Mouse (Mus musculus) heart, embryonic 10.5 days (tissue): ENCODE results near the gene Edf1. TPM values are rescaled to one million over a fixed set of nuclear protein-coding genes. Genes with fewer than 3 reads are reported as not detected.
"Not testable (repeated sequence)": the region's sequence is repeated elsewhere in the genome, so short reads cannot be mapped to it uniquely, and the experiment has no call there.

Experiments
- DNase-seq: peaks from one replicate; pipeline ENCODE4 v3.0.0-alpha.2; 2017; ENCODE audit warnings: low spot score
- H3K27ac ChIP-seq: fragments of 300-500 bp; sonication (generic); 2 replicates; pipeline ENCODE4 v1.5.1; 2016; ENCODE audit warnings: mild to moderate bottlenecking
- H3K27me3 ChIP-seq: fragments of 300-500 bp; sonication (generic); 2 replicates; pipeline ENCODE4 v1.6.1; 2016; ENCODE audit warnings: mild to moderate bottlenecking; ENCODE audit not compliant: poor library complexity, insufficient read depth, severe bottlenecking
- H3K36me3 ChIP-seq: fragments of 300-500 bp; sonication (generic); 2 replicates; pipeline ENCODE4 v1.6.1; 2016; ENCODE audit warnings: mild to moderate bottlenecking, moderate library complexity
- H3K4me1 ChIP-seq: fragments of 300-500 bp; sonication (generic); 2 replicates; pipeline ENCODE4 v1.6.1; 2016; ENCODE audit warnings: mild to moderate bottlenecking
- H3K4me3 ChIP-seq: fragments of 300-500 bp; sonication (generic); 2 replicates; pipeline ENCODE4 v1.5.1; 2016; ENCODE audit warnings: mild to moderate bottlenecking, moderate library complexity
- H3K9me3 ChIP-seq: fragments of 300-500 bp; sonication (generic); 2 replicates; pipeline ENCODE4 v1.6.1; 2016; ENCODE audit warnings: mild to moderate bottlenecking, moderate library complexity
- WGBS: fragments of 180-500 bp; shearing (Covaris S2); methylation state at CpG from one replicate; pipeline ENCODE4 v1.1.7; 2016; 5-methylcytosine and 5-hydroxymethylcytosine counted together
- polyA plus RNA-seq: library from polyadenylated mRNA; unstranded; fragments of >200 nt; fragmentation: Nextera tagmentation; extraction: Ambion mirVana; gene quantifications from 2 replicates; pipeline ENCODE4 v1.2.1, GENCODE M21; 2016

Gene Edf1
- polyA plus RNA-seq, 1 experiment from 2014 or later = 382 TPM

GRCm38 (mm10) chr2:25549021-25549991, 8.3 kb upstream of the Edf1 start:
- Histone ChIP-seq H3K36me3 (0 out of 2 replicates have a peak, but pooled peaks cover 4% of the 10 kb centered on the region), H3K9me3 (no peaks in the 10 kb centered on the region), H3K4me1 (peaks cover 11% of the 10 kb centered on the region), H3K27me3 (no peaks in the 10 kb centered on the region), H3K4me3 (no peak overlapping the region), H3K27ac (no peak overlapping the region)
- no peak for DNase-seq
- WGBS = 67% methylated on average over 9 of the region's 9 CpGs

DNA sequence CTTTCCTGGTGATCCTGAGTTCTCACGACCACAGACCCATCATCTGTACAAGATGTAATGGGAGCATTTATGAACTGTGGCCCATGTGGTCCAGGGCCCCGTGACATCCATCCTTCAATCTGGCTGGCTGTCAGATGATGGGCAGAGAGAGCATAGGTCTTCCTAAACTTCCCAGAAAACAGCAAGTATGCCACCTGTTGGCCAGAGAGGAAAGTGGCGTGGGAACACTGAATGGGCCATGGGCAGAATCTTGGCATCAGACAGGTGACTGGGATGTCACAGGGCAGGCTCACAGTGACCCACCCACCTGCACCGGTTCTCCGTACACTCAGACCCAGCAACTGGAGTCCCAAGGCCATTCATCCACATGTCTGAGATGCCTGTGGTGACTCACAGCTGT, 6.5 kb upstream of the Edf1 start:
- WGBS = 35% methylated on average over 5 of the region's 5 CpGs
- no peak for DNase-seq
- Histone ChIP-seq H3K4me3 (no peak overlapping the region), H3K36me3 (no peaks in the 10 kb centered on the region), H3K27ac (no peak overlapping the region), H3K9me3 (no peaks in the 10 kb centered on the region), H3K4me1 (no peaks in the 10 kb centered on the region), H3K27me3 (no peaks in the 10 kb centered on the region)

DNA sequence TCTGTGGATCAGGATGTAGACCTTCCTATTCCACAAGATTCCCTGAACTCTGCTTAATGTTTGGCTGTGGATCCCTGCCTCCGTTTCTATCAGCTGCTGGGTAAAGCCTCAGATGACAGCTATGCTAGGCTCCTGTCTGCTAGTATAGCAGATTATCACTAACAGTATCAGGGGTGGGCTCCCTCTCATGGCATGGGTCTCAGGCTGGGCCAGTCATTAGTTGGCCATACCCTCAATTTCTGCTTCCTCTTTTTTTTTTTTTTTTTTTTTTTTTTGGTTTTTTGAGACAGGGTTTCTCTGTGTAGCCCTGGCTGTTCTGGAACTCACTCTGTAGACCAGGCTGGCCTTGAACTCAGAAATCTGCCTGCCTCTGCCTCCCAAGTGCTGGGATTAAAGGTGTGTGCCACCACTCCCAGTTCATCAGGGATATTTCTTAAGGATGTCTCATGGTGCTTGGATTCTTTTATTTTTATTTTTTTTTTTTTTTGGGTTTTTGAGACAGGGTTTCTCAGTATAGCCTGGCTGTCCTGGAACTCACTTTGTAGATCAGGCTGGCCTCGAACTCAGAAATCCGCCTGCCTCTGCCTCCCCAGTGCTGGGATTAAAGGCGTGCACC, 4.4 kb upstream of the Edf1 start:
- H3K4me1 ChIP-seq, H3K27me3 ChIP-seq, H3K27ac ChIP-seq, H3K4me3 ChIP-seq, H3K36me3 ChIP-seq, H3K9me3 ChIP-seq, DNase-seq: not testable (repeated sequence)
- 67% methylated on average over 4 of the region's 4 CpGs for WGBS

- H3K27me3 ChIP-seq, H3K4me3 ChIP-seq, H3K27ac ChIP-seq, DNase-seq, H3K36me3 ChIP-seq, H3K9me3 ChIP-seq: not testable (repeated sequence)
- H3K4me1 ChIP-seq = peaks cover 17% of the 10 kb centered on the region
- WGBS = 37% methylated on average over 2 of the region's 2 CpGs
Measured at GRCm38 (mm10) chr2:25555479-25555878, 2.2 kb upstream of the Edf1 start.

DNA sequence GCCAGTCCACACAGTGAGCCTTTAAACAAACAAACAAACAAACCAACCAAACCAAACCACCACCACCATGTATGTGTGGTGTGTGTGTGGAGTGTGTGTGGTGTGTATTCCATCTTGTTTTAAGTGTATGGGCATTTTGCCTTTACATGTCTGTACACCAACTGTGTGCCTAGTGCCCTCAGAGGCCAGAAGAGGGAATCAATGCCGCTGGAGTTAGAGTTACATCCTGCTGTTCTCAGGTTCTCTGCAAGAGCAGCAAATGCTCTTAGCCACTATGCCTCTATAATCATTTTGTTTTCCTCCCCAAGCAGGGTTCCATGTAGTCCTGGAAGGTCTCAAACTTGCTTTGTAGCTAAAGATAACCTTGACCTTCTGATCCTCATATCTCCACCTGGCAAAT, 1.4 kb upstream of the Edf1 start:
- Histone ChIP-seq H3K4me3 (no peak overlapping the region), H3K9me3 (no peaks in the 10 kb centered on the region), H3K4me1 (peaks cover 17% of the 10 kb centered on the region), H3K27ac (no peak overlapping the region), H3K36me3 (peaks cover 15% of the 10 kb centered on the region), H3K27me3 (no peaks in the 10 kb centered on the region)
- WGBS = 47% methylated on average over 1 of the region's 1 CpGs
- DNase-seq = no peak

- Histone ChIP-seq H3K9me3 (no peaks in the 10 kb centered on the region), H3K4me1 (peaks cover 17% of the 10 kb centered on the region), H3K27me3 (no peaks in the 10 kb centered on the region), H3K27ac (peak overlapping the region; percentile 94), H3K36me3 (peaks cover 31% of the 10 kb centered on the region), H3K4me3 (peak overlapping the region; percentile 94)
- DNase-seq = no peak
- WGBS = under 1% methylated on average over 24 of the region's 24 CpGs
Measured at GRCm38 (mm10) chr2:25557964-25558360, 315 bp downstream of the Edf1 start.

- peaks cover 39% of the 10 kb centered on the region for H3K36me3 ChIP-seq
- WGBS = 73% methylated on average over 6 of the region's 6 CpGs
- H3K4me3 ChIP-seq = peak overlapping the region; percentile 94
- no peaks in the 10 kb centered on the region for H3K9me3 ChIP-seq
- no peaks in the 10 kb centered on the region for H3K27me3 ChIP-seq
- H3K4me1 ChIP-seq = peaks cover 17% of the 10 kb centered on the region
- DNase-seq = no peak
- peak overlapping the region; percentile 94; the same call in 1 of the 2 replicates for H3K27ac ChIP-seq
Measured at GRCm38 (mm10) chr2:25558774-25559173, 1.1 kb downstream of the Edf1 start.

DNA sequence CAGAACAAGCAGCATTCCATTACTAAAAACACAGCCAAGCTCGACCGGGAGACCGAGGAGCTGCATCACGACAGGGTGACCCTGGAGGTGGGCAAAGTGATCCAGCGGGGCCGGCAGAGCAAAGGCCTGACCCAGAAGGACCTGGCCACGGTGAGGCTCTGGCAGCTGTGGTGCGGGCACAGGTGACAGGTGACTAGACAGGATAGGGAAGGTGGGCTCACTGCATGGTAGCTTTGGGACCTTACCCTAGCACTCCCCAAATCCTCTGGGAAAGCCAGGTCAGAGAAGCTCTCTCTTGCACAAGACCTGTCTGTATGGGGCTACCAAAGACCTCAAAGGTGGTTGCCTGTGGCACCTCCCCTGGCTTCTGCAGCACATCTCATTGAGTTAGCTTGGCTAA, 2.9 kb downstream of the Edf1 start:
- Histone ChIP-seq H3K27ac (no peak overlapping the region), H3K9me3 (no peaks in the 10 kb centered on the region), H3K27me3 (no peaks in the 10 kb centered on the region), H3K36me3 (peaks cover 57% of the 10 kb centered on the region), H3K4me3 (no peak overlapping the region), H3K4me1 (peaks cover 17% of the 10 kb centered on the region)
- WGBS = 93% methylated on average over 8 of the region's 8 CpGs
- no peak for DNase-seq

DNA sequence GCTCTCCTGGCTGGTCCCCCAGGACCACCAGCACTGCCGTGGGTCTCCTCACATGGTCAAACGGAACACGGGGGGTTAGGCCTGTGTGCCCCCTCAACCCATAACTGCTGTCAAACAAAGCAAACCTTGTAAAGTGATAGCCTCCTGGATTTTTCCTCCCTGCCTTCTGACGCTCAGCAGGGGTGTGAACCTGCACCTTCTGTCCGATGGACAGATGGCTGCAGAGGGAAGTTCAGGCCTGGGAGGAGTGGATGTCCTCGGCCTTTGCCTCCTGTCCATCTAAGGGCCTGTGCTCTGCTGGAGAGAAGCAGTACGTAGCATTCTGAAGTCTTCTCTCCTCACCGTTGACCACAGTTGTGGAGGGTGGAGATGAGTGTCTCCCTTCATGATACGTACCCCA, 4.3 kb downstream of the Edf1 start:
- no peak for DNase-seq
- no peaks in the 10 kb centered on the region for H3K27me3 ChIP-seq
- H3K36me3 ChIP-seq = peaks cover 70% of the 10 kb centered on the region

DNA sequence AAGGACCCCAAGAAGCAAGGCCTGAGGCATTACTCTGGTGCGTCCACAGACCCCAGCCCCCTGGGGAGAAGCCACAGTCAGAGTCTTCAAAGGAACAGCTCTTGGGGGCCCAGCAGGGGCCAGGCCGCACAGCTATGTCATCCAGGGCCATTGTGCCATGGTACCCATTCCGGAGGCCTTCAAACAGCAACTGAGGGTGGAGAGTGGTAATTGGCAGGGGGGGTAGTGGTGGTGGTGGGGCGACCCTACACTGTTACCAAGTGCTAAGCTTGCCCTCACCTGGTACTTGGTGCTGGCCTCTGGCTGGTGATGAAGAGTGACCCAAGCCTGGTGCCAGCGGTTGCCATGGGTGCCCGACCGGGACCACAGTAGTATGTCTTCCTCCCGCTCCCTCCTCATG, 8.1 kb downstream of the Edf1 start:
- Histone ChIP-seq H3K27ac (no peak overlapping the region), H3K9me3 (no peaks in the 10 kb centered on the region), H3K36me3 (peaks cover 99% of the 10 kb centered on the region), H3K4me3 (no peak overlapping the region), H3K27me3 (no peaks in the 10 kb centered on the region), H3K4me1 (no peaks in the 10 kb centered on the region; the same call in 1 of the 2 replicates)
- WGBS = 83% methylated on average over 8 of the region's 8 CpGs
- no peak for DNase-seq

More for the DNA sequence above, 4.3 kb downstream of the Edf1 start:
- 73% methylated on average over 9 of the region's 9 CpGs for WGBS
- H3K27ac ChIP-seq = no peak overlapping the region
- no peaks in the 10 kb centered on the region for H3K9me3 ChIP-seq
- H3K4me3 ChIP-seq = no peak overlapping the region
- peaks cover 16% of the 10 kb centered on the region for H3K4me1 ChIP-seq

- WGBS = 73% methylated on average over 6 of the region's 6 CpGs
- peaks cover 98% of the 10 kb centered on the region for H3K36me3 ChIP-seq
- H3K4me1 ChIP-seq = peaks cover 6% of the 10 kb centered on the region; the same call in 1 of the 2 replicates
Measured at GRCm38 (mm10) chr2:25566558-25566957, 8.9 kb downstream of the Edf1 start.

GRCm38 (mm10) chr2:25568473-25569019, 10.9 kb downstream of the Edf1 start:
- no peak overlapping the region for H3K4me3 ChIP-seq
- 89% methylated on average over 6 of the region's 6 CpGs for WGBS

More at GRCm38 (mm10) chr2:25566558-25566957, 8.9 kb downstream of the Edf1 start:
- no peak for DNase-seq
- H3K4me3 ChIP-seq = no peak overlapping the region
- H3K27me3 ChIP-seq = no peaks in the 10 kb centered on the region
- H3K9me3 ChIP-seq = no peaks in the 10 kb centered on the region
- H3K27ac ChIP-seq = no peak overlapping the region

DNA sequence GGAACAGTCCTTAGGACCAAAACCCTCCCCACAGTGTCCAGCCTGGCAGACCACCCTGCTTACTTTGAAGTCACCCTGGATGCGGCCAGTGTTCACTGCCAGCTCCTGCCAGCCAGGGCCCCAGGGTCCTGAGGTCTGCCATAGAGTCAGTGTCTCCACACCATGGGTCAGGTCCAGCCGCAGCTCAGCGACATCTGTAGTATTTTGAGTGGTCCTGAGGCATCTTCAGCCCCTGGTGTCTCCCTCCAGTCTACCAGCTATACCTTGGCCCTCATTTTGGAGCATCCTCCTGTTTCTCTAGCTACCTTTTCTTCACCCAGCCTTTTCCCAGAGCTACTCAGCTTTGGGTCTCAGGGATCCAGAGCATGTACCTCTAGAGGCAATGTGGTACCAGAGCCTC, 11.7 kb downstream of the Edf1 start:
- Histone ChIP-seq H3K4me3 (no peak overlapping the region), H3K27me3 (no peaks in the 10 kb centered on the region), H3K9me3 (no peaks in the 10 kb centered on the region), H3K36me3 (peaks cover 87% of the 10 kb centered on the region), H3K4me1 (peaks cover 25% of the 10 kb centered on the region), H3K27ac (no peak overlapping the region)
- 90% methylated on average over 3 of the region's 3 CpGs for WGBS
- DNase-seq = no peak

More at GRCm38 (mm10) chr2:25568473-25569019, 10.9 kb downstream of the Edf1 start:
- Histone ChIP-seq H3K27ac (no peak overlapping the region), H3K4me1 (peaks cover 18% of the 10 kb centered on the region), H3K36me3 (peaks cover 94% of the 10 kb centered on the region), H3K27me3 (no peaks in the 10 kb centered on the region), H3K9me3 (no peaks in the 10 kb centered on the region)
- DNase-seq = no peak
